Mouse (Mus musculus) kidney, adult 2 months (tissue): ENCODE data around the gene Grik1. TPM values are rescaled to one million over a fixed set of nuclear protein-coding genes. Genes with fewer than 3 reads are reported as not detected.

Source experiments
- DNase-seq: peaks from one replicate; pipeline ENCODE4 v3.0.0; 2021
- H3K27ac ChIP-seq: fragments of 200-500 bp; 2 replicates; pipeline ENCODE4 v1.5.1; 2012; ENCODE audit warnings: low read depth, low read length, control low read depth, inconsistent platforms; ENCODE audit not compliant: insufficient read depth
- H3K27me3 ChIP-seq: fragments of 200-500 bp; replicated peaks from 2 replicates; pipeline ENCODE4 v1.6.1; 2012; ENCODE audit warnings: mild to moderate bottlenecking, moderate library complexity, low read length, inconsistent platforms; ENCODE audit not compliant: control insufficient read depth, insufficient read depth
- H3K36me3 ChIP-seq: fragments of 200-500 bp; 2 replicates; pipeline ENCODE4 v1.6.1; 2012; ENCODE audit warnings: mild to moderate bottlenecking, moderate library complexity, low read length, inconsistent platforms; ENCODE audit not compliant: control insufficient read depth, insufficient read depth
- H3K4me1 ChIP-seq: fragments of 200-500 bp; 2 replicates; pipeline ENCODE4 v1.6.1; 2011; ENCODE audit warnings: low read length; ENCODE audit not compliant: control insufficient read depth, insufficient read depth
- H3K4me3 ChIP-seq: fragments of 200-500 bp; 2 replicates; pipeline ENCODE4 v1.5.1; 2011; ENCODE audit warnings: mild to moderate bottlenecking, low read depth, low read length, control low read depth; ENCODE audit not compliant: insufficient read depth
- CTCF ChIP-seq: fragments of 200-500 bp; conservative IDR thresholded peaks from 2 replicates; pipeline ENCODE4 v1.5.1; 2011; ENCODE audit warnings: low read depth, mild to moderate bottlenecking, control low read depth, low read length, moderate library complexity, mixed read lengths; ENCODE audit not compliant: insufficient read depth, insufficient read length
- POLR2A ChIP-seq: fragments of 200-500 bp; IDR thresholded peaks from one replicate; pipeline ENCODE4 v1.6.1; 2011; ENCODE audit warnings: low read depth, low read length, control low read depth
- WGBS: fragments of 180-500 bp; shearing (Covaris S2); methylation state at CpG from one replicate; pipeline ENCODE4 v1.1.7; 2018; 5-methylcytosine and 5-hydroxymethylcytosine counted together
- polyA plus RNA-seq: library from polyadenylated mRNA; depleted of rRNA; stranded (reverse); fragments of >200 nt; gene quantifications from 2 replicates; pipeline ENCODE4 v1.2.3, GENCODE M21; 2012

Gene Grik1
- polyA plus RNA-seq, 1 experiment, result 0.03 TPM

- Histone ChIP-seq H3K36me3 (no peaks in the 10 kb centered on the region), H3K27me3 (no peaks in the 10 kb centered on the region), H3K27ac (no peak overlapping the region), H3K4me1 (no peaks in the 10 kb centered on the region), H3K4me3 (no peak overlapping the region)
- TF ChIP-seq CTCF, result no peak
- TF ChIP-seq POLR2A, result no peak
- 39% methylated on average over 2 of the region's 2 CpGs for WGBS
- no peak for DNase-seq
These were observed 147.5 kb downstream of the Grik1 start for GRCm38 (mm10) chr16:88142574-88142973.

- H3K4me1 ChIP-seq, result no peaks in the 10 kb centered on the region
- no peak for TF ChIP-seq CTCF
- TF ChIP-seq POLR2A, result no peak
- WGBS, result 65% methylated on average over 2 of the region's 2 CpGs
- H3K4me3 ChIP-seq, result no peak overlapping the region
- DNase-seq, result no peak
- no peaks in the 10 kb centered on the region for H3K36me3 ChIP-seq
- H3K27ac ChIP-seq, result no peak overlapping the region
- H3K27me3 ChIP-seq, result no peaks in the 10 kb centered on the region
These were observed 147.9 kb downstream of the Grik1 start for GRCm38 (mm10) chr16:88142136-88142535.

- TF ChIP-seq CTCF (no peak), POLR2A (no peak)
- no peaks in the 10 kb centered on the region for H3K36me3 ChIP-seq
- WGBS, result 93% methylated on average over 2 of the region's 2 CpGs
- H3K27ac ChIP-seq, result no peak overlapping the region
- H3K27me3 ChIP-seq, result no peaks in the 10 kb centered on the region
- H3K4me1 ChIP-seq, result no peaks in the 10 kb centered on the region
- DNase-seq, result no peak
- H3K4me3 ChIP-seq, result no peak overlapping the region
These were observed 148.5 kb downstream of the Grik1 start for GRCm38 (mm10) chr16:88141594-88141993.

GRCm38 (mm10) chr16:88138913-88139312, 151.2 kb downstream of the Grik1 start:
- WGBS, result 55% methylated on average over 1 of the region's 1 CpGs
- Histone ChIP-seq H3K36me3 (no peaks in the 10 kb centered on the region), H3K4me1 (no peaks in the 10 kb centered on the region), H3K27me3 (no peaks in the 10 kb centered on the region), H3K4me3 (no peak overlapping the region), H3K27ac (no peak overlapping the region)
- no peak for DNase-seq
- TF ChIP-seq POLR2A (no peak), CTCF (no peak)

GRCm38 (mm10) chr16:88132919-88133318, 157.1 kb downstream of the Grik1 start:
- TF ChIP-seq CTCF, result no peak
- TF ChIP-seq POLR2A, result no peak
- Histone ChIP-seq H3K36me3 (no peaks in the 10 kb centered on the region), H3K27me3 (no peaks in the 10 kb centered on the region), H3K4me1 (no peaks in the 10 kb centered on the region), H3K27ac (no peak overlapping the region), H3K4me3 (no peak overlapping the region)
- WGBS, result 58% methylated on average over 2 of the region's 2 CpGs
- DNase-seq, result no peak

- TF ChIP-seq CTCF (no peak), POLR2A (no peak)
- H3K4me1 ChIP-seq, result no peaks in the 10 kb centered on the region
- H3K27me3 ChIP-seq, result no peaks in the 10 kb centered on the region
- no peaks in the 10 kb centered on the region for H3K36me3 ChIP-seq
- H3K4me3 ChIP-seq, result no peak overlapping the region
- no peak for DNase-seq
- WGBS, result 89% methylated on average over 3 of the region's 3 CpGs
- no peak overlapping the region for H3K27ac ChIP-seq
These were observed 159.0 kb downstream of the Grik1 start for GRCm38 (mm10) chr16:88131103-88131502.

- no peaks in the 10 kb centered on the region for H3K36me3 ChIP-seq
- TF ChIP-seq POLR2A, result no peak
- H3K27me3 ChIP-seq, result no peaks in the 10 kb centered on the region
- no peak for DNase-seq
- no peak overlapping the region for H3K27ac ChIP-seq
- no peak overlapping the region for H3K4me3 ChIP-seq
- no peaks in the 10 kb centered on the region for H3K4me1 ChIP-seq
- 72% methylated on average over 4 of the region's 4 CpGs for WGBS
These were observed 165.0 kb downstream of the Grik1 start for GRCm38 (mm10) chr16:88125098-88125497.

- 31% methylated on average over 8 of the region's 8 CpGs for WGBS
- Histone ChIP-seq H3K36me3 (no peaks in the 10 kb centered on the region), H3K4me3 (no peak overlapping the region), H3K27ac (no peak overlapping the region), H3K4me1 (no peaks in the 10 kb centered on the region), H3K27me3 (no peaks in the 10 kb centered on the region)
- peak; percentile 12 for DNase-seq
- TF ChIP-seq POLR2A (no peak), CTCF (no peak)
These were observed 177.4 kb downstream of the Grik1 start for GRCm38 (mm10) chr16:88112551-88113138.
